Mouse (Mus musculus) adrenal gland, postnatal 25 days (tissue): ENCODE measurements around the gene Htr1f. TPM values are rescaled to one million over a fixed set of nuclear protein-coding genes. Genes with fewer than 3 reads are reported as not detected.
"Not testable (repeated sequence)": the region's sequence is repeated elsewhere in the genome, so short reads cannot be mapped to it uniquely, and the experiment has no call there.

Experiments
- DNase-seq: peaks from one replicate; pipeline ENCODE4 v3.0.0; 2021; ENCODE audit warnings: mixed read lengths
- long read RNA-seq: library from polyadenylated mRNA; stranded (forward); transcript quantifications from one replicate; pipeline ENCODE4 v2.0.0, GENCODE M21; 2021
- total RNA-seq: library from RNA; stranded (reverse); gene quantifications from 2 replicates; pipeline ENCODE4 v1.2.3, GENCODE M21; 2021

Gene Htr1f
- not detected in 2 replicates for total RNA-seq
- long read RNA-seq: 0 reads

DNA sequence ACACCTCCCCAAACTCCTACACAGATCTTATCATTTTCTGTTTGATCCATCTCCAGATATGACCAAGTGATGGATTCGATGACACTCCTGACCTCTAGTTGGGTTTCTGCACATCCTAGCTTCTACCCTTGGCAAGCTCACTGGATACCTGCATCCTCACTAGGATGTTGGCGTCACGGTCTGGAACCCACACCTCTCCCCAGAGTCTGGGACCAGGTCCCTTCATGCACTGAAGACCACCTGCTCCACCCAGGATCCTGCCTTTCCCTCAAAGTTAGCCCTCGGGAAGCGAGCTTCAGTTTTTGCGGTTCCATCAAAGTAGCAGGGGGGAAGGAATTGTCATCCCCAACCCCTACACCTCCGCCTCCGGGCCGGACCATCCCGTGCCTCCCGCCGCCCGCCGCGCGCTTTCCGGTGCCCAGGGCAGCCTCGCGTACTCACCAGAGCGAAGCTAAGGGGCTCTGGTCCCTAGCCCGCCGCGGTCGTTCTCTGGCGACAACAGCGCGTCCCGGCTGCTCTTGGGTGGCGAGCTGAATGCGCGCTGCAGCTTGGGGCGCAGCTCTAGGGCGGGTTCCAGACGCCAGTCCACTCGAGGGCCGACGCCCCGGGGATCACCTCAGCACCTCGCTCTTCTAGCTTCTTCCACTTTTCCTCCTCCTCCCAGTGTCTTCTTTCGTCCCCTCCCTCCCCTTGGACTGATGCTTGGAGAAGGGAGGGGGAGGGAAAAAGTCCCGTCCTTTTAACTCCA is at the start of gene Htr1f:
Htr1f (minus strand) TSS at position 671 of the 748 bp plus-strand sequence.
- peak; percentile 20 for DNase-seq

DNA sequence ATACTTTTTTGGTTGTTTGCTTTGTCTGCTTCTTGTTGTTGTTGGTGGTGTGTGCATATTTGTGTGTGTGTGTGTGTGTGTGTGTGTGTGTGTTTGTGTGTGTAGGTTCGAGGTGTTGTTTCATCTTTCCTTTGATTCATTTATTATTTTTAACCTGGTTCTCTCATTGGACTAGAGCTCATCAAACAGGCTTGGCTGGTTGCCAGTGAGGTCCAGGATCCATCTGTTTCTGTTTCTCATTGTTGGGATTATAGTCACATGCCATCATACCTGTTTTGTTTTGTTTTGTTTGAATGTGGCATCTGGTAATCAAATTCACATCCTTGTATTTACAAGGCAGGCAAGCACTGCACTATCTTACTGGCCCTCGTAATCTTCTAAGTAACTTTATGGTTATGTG is 34.1 kb upstream of the Htr1f start:
- DNase-seq: no peak

DNA sequence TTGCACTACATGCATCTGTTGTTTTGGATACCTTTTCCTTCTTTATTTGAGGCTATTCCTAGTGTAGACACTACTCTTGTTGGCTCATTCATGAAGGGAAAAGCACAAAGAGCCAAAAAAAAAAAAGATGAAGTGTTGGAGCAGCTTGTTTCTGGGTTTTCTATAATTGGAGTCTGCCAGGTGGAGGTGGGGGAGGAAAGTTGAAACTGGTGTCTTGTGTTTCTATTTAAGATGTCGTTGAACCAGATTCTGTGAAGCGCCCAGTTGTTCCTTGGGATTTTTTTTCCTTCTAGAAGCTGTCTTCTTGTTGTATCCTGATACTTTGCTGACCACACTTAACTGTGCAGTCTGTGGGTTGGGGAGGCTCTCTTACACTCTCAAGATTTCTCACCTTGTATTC is 23.7 kb upstream of the Htr1f start:
- DNase-seq: no peak

DNA sequence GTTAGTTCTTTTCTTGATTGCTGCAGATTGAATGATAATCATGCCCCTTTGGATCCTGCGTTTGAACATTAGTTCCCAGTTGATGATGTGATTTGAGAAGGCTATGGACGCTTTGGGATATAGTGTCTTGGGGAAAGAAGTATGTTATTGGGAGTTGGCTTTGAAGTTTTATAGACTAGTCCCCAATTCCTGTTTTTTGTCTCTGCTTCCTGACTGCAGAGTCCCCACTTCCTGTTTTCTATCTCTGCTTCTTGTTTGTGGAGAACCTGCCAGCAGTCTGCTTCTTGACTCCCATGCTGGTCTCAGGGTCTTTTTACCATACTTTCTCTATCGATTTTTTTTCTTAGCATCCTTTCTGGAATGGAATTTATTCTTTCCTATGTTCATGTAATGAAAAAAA is 22.2 kb upstream of the Htr1f start:
- DNase-seq: no peak

DNA sequence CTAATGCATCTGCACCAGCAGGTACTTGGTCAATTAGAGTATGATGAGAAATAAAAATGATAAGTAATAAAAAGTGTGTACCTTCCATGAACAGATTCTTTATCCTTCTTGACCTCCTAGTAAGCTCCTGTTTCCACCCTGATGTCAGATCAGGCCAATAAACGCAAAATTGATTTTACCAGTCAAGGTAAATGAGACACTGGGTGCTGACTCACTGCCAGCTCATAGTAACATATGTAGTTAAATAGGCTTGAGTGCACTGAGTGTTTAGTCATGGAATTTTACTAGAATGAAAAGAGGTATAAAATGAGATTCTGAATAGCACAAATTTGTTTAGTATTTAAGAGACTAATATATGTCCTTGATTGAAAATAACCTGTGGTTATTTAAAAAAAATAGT is 6.6 kb upstream of the Htr1f start:
- no peak for DNase-seq

DNA sequence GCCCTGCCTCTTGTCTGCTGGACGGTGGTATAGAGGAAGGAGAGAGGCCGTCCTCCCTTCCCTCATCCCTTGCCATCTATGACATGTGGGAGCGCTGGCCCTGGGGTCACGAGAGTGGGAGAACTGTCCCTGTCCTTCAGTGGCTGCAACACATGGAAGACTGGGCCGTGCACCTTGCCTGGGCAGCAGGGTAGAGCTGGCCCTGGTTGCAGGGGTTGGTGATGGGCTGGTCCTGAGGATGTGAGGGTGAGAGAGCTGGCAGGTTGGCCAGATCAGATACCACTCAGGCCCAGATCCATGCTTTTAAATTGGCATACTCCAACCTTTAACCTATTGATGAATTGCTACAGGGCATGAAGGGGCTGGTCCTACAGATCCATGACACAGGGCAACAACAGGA is 12.1 kb downstream of the Htr1f start:
- DNase-seq: no peak

- DNase-seq: no peak
These were observed 22.2 kb downstream of the Htr1f start for GRCm38 (mm10) chr16:65083475-65083874.

GRCm38 (mm10) chr16:65069867-65070266 is 35.8 kb downstream of the Htr1f start:
- no peak for DNase-seq

GRCm38 (mm10) chr16:65066264-65066663 is 39.4 kb downstream of the Htr1f start:
- no peak for DNase-seq

DNA sequence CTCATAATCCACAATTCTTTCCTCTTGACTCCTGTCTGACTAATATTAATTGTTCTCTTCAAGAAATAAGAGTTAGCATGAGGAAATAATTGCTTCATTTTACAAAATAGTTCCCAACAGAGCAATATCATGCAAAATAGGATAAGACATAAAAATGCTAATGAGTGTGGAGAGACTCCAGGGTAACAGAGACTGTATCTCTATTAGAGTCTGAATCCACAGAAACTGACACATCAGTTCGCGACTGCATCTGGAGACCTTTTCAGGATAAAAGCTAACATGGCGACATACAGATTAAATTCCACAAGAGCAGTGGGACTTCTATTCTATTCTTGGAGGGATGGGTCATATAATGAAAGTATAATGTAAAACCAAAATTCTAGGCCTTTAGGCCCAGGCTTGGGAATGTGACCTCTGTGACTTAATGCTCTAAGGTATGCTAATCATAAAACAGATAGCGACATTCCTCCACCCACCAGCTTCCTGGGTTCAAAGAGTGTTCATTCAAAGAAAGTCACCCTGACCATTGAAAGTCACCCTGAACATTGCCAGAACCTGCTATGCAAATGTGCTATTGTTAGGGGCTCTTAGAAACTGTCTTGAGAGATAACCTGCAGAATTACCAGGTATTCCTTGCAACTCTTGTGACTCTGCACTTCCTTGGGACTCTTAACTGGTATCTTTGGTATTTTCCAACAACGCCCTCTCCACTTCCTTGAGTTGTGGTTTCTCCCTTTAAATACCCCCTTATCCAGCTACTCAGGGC is 67.8 kb downstream of the Htr1f start:
- not testable (repeated sequence) for DNase-seq

GRCm38 (mm10) chr16:65029675-65030074 is 76.0 kb downstream of the Htr1f start:
- no peak for DNase-seq

- DNase-seq: no peak
These were observed 83.3 kb downstream of the Htr1f start for GRCm38 (mm10) chr16:65022364-65022763.

DNA sequence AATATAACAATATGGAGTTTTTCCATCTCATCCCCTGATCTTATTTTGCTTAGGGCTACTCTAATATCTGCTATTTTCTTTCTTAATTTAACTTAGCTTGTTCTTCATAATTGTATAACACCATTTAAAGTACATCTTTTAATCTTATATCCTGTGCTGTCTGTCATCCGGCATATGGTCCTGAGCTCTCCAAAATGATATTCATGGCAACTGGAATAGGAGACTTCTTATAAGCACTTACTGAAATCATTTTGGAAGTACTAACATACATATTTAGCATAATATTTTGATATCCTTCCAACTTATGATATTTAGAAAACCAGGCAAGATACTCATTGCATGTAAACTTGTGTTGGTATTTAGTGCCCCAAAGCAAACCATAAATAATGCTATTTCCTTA is 86.9 kb downstream of the Htr1f start:
- no peak for DNase-seq

DNA sequence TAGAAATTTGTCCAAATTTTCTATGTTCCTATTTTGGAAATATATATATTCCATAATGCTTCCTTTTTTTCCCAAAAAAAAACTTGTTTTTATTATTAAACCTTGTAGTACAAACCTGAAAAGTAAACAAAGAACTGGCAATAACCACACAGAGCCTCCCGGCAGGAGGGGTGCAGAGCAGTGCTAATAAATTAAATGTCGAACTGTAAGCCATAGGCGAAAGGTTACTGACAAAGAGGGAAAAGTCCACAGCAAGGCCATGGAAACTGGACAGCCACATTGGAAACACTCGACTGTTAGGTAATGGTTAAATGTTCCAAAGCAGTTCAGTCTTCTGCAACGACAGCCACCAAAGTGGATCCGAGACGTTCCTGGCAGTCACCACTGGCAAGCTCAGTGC is 87.5 kb downstream of the Htr1f start:
- DNase-seq: no peak

GRCm38 (mm10) chr16:65017566-65017965 is 88.1 kb downstream of the Htr1f start:
- no peak for DNase-seq

- no peak for DNase-seq
These were observed 90.4 kb downstream of the Htr1f start for GRCm38 (mm10) chr16:65015241-65015640.

- no peak for DNase-seq
These were observed 103.4 kb downstream of the Htr1f start for GRCm38 (mm10) chr16:65001993-65002821.

- DNase-seq: no peak
These were observed 116.3 kb downstream of the Htr1f start for GRCm38 (mm10) chr16:64989279-64989800.

GRCm38 (mm10) chr16:64987564-64987963 is 118.1 kb downstream of the Htr1f start:
- DNase-seq: no peak

DNA sequence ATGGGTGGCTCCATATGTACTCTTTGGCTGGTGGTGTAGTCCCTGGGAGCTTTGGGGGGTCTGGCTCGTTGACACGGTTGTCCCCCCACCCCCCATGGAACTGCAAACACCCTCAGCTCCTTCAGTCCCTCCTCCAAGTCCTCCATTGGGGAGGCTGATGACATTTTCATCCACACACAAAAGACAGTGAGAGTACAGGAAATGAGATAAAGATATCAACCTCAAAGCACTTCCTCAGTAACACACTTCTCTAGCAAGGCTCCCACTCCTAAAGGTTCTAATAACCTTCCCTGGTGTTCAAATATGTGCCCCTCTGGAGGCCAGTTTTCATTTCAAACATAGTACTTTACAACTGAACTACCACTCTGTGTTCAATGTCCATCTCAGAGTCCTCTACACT is 118.6 kb downstream of the Htr1f start:
- no peak for DNase-seq

DNA sequence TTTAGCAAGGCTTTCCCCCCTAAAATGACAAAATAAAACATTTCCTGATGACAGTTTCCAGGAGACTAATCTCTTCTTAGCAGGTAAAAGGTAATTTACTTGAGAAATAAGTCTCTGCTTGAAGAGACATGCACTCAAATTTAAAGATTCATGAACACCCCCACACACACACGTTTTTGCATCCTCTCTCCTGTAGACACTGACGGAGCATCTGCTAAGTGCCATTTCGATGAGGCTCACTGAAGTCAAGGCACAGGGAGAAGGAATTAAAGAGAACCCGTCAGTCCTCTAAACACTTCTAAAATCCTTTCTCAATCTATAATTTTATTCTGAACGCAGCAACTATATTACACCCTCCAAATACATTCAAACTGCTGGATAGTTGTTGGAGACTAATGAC is 131.0 kb downstream of the Htr1f start:
- no peak for DNase-seq

DNA sequence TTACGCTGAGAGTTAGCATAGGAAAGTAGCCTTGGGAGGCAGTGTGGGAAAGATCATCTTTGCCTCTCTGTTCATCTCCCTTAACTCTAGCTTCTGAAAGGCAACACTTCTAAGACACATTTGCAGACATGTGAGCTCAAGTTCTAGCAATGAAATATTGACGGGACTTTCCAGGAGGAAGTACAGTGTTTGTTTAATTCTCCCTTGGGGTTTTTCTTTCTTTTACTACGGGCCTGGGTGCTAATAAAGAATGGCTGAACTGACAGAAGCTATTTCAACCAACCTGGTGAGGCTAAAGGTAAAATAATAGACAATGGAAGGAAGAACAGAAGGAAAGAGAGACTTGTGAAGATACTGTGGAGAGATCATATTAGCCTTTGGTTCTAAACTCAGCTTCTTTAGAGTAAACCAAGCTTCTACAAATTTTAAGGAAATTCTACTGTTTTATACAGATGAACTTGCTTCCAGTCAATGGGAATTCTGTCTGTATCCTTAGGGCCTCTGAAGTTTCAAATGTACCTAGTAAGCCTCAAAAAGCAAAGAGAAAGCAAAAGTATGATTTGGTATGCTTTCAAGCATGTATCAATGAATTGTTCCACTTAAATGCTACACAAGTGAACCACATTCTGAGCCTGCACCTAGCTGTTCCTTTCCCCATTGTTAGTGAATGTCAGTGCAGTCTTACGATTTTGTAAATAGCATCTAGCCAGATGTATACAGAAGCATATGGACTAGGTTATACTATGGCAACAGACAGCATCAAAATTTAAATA is 131.9 kb downstream of the Htr1f start:
- no peak for DNase-seq
